Mouse (Mus musculus): Measurements from ENCODE around the gene Mrvi1.
"Not testable (repeated sequence)": the region's sequence is repeated elsewhere in the genome, so short reads cannot be mapped to it uniquely, and the experiment has no call there.

The Mrvi1 gene

DNA sequence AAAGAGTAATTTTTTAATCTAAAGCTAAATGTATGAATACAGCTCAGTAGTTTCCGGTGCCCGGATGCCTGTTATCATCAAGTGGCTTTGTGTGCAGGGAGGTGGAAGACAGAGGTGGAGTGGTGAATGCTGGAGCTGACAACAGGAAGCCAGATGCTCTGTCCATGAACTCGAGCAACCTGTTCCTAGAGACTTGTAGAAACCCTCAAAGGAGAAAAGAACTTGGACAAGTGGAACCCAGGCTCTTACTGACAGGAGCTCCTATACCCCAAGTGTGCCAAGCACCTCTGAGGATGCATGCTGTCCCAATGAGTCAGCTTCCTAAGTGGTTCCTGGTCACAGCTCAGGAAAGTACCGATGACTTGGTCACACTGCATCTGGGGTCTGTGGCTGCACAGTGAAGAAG lies 41.1 kb downstream of the Mrvi1 start:
- peak; percentile 17 for DNase-seq (ENCODE audit: low read depth)

DNA sequence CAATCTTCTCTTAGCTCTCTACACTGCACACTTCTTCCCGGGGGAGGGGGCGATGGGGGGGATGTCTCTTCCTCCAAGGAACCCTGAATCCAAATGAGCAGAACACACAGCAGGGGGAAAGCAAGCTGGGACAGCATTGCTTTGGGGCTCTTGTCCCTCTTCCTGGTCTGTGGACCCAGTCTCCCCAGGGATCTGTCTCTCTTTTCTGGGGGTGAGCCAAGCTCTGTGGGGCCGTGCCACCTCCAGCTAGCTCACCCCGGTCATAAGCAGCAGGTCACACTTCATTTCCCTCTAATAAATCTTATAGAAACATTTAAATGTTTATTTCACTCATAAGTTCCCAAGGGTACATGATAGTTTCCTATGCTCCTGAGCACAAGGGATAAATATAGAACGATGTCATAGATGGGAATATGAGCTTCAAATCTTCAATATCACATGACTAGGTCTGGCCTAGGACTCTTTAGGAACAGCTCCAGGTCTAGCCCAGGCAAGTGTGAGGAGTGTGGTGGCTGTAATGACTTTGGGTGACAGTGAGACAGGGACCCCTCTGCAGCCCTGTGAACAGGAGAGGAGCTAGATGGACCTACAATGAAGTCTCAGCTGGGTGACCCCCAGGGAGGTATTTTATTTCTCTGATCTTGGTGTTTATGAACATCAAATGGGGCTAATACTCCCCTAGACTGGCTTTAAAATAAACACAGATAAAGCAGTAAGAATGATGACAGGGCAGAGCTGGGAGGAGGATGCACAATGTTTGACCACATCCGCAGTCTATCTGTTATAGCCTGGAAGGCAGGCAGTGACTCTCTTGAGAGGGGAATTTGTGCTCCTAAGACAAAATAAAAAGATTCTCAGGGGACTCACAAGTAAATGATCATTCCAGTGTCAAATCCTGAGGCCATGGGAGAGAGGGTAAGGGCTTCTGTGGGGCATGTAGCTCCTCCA lies 46.2 kb downstream of the Mrvi1 start:
- DNase-seq (ENCODE audit: low read depth): peak; percentile 24

DNA sequence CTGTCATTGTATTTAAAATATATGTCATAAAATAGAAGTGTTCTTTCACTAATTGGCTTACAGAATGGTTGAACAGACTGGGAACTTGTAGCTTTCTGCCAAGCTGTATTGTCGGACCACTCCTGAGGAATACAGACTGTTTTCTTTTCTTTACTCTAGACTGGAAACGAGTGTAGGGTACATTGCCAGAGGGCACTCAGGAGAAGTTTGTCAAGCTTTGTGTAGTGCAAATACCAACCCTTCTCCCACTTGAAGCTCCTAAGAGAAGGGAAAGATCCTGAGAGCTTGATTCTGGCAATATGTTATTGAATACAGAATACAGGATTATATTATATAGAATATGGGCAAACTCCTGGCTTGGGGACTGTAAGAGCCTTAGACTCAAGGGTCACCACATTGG lies 48.3 kb downstream of the Mrvi1 start:
- DNase-seq (ENCODE audit: low read depth): no peak

GRCm38 (mm10) chr7:110933329-110933728 lies 48.9 kb downstream of the Mrvi1 start:
- DNase-seq (ENCODE audit: low read depth): no peak

- peak; percentile 53 for DNase-seq (ENCODE audit: low read depth)
Observed at GRCm38 (mm10) chr7:110930118-110930854, 52.0 kb downstream of the Mrvi1 start.

DNA sequence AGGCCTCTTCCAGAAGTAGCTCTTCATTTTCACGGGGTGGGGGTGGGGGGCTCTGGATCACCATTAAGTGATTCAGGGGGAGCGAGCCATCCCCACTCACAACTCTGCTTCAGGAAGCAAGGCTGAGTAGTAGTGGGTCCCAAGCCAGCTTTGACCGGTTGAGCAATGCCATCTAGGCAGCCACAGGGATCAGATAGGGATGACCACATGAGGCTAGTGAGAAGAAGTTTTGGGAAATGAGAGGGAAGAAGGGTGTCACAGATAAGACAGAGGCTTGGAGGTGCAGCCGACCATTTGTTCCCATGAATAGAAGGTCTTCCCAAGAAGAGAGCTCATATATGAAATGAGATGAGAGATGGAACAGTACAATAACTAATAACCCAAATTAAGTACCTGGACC lies 55.7 kb downstream of the Mrvi1 start:
- no peak for DNase-seq (ENCODE audit: low read depth)

GRCm38 (mm10) chr7:110920331-110921261 lies 61.7 kb downstream of the Mrvi1 start:
- DNase-seq (ENCODE audit: low read depth): no peak

GRCm38 (mm10) chr7:110919721-110920120 lies 62.5 kb downstream of the Mrvi1 start:
- peak; percentile 18 for DNase-seq (ENCODE audit: low read depth)

DNA sequence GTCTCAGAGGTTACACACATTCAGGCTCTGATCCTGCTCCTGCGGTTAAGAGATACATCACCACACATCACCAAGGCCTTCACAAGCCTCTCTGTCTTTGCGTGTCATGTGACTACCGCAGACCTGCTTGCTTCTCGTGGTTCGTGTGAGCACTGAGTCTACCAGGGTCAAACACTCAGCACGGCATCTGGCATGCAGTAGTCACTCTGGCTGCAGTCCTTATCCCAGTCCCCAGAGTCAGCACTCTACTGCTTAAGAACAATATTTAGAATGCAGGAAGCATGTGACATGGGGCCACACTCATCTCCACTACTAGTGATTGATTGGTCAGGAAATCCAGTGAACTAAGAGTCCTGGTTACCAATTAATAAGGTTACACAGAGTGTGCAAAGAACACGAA lies 66.3 kb downstream of the Mrvi1 start:
- DNase-seq (ENCODE audit: low read depth): no peak

DNA sequence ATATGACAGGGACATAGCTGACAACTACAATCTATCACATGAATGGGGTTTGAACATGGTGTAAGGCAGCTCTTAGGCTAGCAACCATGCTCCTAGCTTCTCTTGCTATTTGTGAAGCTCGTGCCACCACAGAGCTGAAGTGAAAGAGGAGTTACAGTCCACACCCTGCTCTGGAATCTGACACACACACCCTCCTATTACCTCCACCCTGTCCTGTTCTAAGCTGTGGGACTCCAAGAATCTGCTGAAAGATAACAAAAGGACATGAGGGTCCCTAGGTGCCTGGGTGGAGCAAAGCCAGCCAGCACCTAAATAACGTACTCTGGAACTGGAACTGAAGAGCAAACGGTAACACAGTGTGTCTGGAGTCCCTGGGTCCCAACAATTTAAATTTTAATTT lies 67.7 kb downstream of the Mrvi1 start:
- no peak for DNase-seq (ENCODE audit: low read depth)

- no peak for DNase-seq (ENCODE audit: low read depth)
Observed at GRCm38 (mm10) chr7:110913754-110914153, 68.5 kb downstream of the Mrvi1 start.

GRCm38 (mm10) chr7:110908209-110909144 lies 73.8 kb downstream of the Mrvi1 start:
- DNase-seq (ENCODE audit: low read depth): no peak

- no peak for DNase-seq (ENCODE audit: low read depth)
Observed at GRCm38 (mm10) chr7:110906566-110906965, 75.7 kb downstream of the Mrvi1 start.

GRCm38 (mm10) chr7:110903226-110903625 lies 79.0 kb downstream of the Mrvi1 start:
- no peak for DNase-seq (ENCODE audit: low read depth)

DNA sequence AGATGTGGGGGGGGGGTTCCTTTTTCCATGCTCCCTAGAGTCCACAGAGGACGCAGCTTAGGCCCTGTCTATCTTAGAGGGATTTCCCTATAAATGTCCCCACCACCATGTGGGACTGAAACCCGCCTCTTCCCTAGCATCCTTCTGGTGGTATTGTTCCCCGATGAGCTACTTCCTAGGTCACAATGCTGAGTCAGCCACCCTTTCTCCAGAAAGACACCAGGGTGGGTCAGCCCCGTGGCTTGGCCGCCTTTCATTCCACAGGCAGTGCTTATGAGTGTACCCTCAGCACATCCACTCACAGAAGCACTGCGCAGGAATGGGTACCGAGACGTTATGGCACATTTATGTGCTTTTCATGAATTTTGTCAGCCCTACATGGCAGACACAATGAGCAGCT lies 85.1 kb downstream of the Mrvi1 start:
- no peak for DNase-seq (ENCODE audit: low read depth)

- DNase-seq (ENCODE audit: low read depth): no peak
Observed at GRCm38 (mm10) chr7:110896453-110896852, 85.8 kb downstream of the Mrvi1 start.

DNA sequence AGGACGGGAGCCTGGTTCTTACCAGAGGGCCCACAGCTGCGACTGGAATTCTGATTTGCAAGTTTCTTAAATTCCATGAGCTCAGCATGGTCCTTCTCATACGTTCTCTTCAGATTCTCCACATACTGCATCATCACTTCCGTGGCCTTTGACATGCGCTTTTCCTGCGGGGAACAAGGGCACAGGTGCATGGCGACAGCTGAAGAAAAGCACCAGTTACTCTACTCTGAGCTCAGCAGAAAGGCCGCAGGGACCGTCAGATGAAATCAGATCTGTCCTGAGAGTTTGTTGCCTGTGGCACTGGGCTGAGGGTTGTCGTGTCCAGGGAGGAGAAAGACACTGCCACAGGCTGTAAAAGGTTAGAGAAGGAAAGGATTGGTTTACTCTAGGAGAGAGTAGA lies 86.5 kb downstream of the Mrvi1 start:
- not testable (repeated sequence) for DNase-seq (ENCODE audit: low read depth)

GRCm38 (mm10) chr7:110894673-110895072 lies 87.6 kb downstream of the Mrvi1 start:
- no peak for DNase-seq (ENCODE audit: low read depth)

- DNase-seq (ENCODE audit: low read depth): no peak
Observed at GRCm38 (mm10) chr7:110893943-110894610, 88.2 kb downstream of the Mrvi1 start.

- DNase-seq (ENCODE audit: low read depth): no peak
Observed at GRCm38 (mm10) chr7:110891501-110891986, 90.7 kb downstream of the Mrvi1 start.
